Mouse (Mus musculus): ENCODE results near the gene Syt8. TPM values are rescaled to one million over a fixed set of nuclear protein-coding genes. Genes with fewer than 3 reads are reported as not detected.

Syt8 gene
- polyA plus RNA-seq, 1 experiment from 2014 or later = not detected

DNA sequence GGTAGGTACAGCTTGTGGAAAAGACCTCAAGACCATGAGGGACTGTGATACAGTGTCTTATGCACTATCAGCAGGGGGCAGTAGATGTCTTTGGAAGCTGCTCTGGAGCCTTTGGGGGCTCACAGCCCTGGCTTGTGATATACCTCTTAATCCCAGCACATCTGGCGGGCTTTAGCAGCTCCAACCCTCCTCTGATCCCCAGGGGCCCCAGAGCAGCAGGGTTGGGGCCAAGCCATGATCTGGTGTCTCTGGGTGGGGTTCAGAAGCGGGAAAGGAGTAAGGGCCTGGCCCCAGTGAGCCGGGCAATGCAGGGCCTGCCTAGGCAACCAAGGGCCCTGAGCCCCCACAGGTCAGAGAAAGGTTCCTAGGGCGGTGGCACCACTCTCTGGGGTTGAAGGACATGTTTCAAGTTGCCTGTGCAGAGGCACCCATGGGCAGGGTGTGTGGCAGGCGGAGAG lies 6.0 kb downstream of the Syt8 start:
- Histone ChIP-seq H3K27ac (replicated peaks) (peak overlapping the region; percentile 60), H3K9me3 (replicated peaks) (no peaks in the 10 kb centered on the region), H3K4me1 (peaks cover 13% of the 10 kb centered on the region), H3K4me3 (no peak overlapping the region), H3K36me3 (no peaks in the 10 kb centered on the region), H3K27me3 (ENCODE audit: low read depth, poor library complexity, severe bottlenecking) (peaks cover 16% of the 10 kb centered on the region)
- WGBS = 58% methylated on average over 5 of the region's 5 CpGs
- DNase-seq (ENCODE audit: low spot score) = peak; percentile 49

DNA sequence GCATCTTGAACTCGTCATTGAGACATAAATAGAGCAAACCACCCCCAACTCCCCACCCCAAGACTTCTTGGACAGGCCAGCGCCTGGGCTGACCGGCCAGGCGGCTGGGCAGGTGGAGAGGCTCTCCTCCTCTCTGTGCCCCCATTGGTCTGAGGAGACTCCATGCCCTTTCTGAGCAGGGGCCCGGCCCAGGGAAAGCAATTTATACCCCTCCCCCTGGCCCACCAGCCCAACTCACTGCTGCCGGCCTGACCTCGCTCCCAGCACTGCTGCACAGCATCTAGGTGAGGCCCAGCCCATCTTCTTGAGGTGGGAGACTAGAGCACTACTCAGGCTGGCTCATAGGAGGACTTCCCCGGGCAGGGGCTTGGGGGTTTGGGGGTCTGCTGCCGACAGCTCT lies 6.9 kb downstream of the Syt8 start, which contains the start of gene Tnni2:
TSS of gene Tnni2 (plus strand) at position 224 of the 400 bp plus-strand sequence.
- Histone ChIP-seq H3K4me3 (no peak within 1 kb of the TSS), H3K9me3 (replicated peaks) (no peaks in the 10 kb centered on the region), H3K36me3 (no peaks in the 10 kb centered on the region), H3K27me3 (ENCODE audit: low read depth, poor library complexity, severe bottlenecking) (peaks cover 14% of the 10 kb centered on the region), H3K27ac (replicated peaks) (peak within 1 kb of the TSS; percentile 60), H3K4me1 (peaks cover 13% of the 10 kb centered on the region)
- 85% methylated on average over 9 of the region's 9 CpGs for WGBS
- no peak for DNase-seq (ENCODE audit: low spot score)

DNA sequence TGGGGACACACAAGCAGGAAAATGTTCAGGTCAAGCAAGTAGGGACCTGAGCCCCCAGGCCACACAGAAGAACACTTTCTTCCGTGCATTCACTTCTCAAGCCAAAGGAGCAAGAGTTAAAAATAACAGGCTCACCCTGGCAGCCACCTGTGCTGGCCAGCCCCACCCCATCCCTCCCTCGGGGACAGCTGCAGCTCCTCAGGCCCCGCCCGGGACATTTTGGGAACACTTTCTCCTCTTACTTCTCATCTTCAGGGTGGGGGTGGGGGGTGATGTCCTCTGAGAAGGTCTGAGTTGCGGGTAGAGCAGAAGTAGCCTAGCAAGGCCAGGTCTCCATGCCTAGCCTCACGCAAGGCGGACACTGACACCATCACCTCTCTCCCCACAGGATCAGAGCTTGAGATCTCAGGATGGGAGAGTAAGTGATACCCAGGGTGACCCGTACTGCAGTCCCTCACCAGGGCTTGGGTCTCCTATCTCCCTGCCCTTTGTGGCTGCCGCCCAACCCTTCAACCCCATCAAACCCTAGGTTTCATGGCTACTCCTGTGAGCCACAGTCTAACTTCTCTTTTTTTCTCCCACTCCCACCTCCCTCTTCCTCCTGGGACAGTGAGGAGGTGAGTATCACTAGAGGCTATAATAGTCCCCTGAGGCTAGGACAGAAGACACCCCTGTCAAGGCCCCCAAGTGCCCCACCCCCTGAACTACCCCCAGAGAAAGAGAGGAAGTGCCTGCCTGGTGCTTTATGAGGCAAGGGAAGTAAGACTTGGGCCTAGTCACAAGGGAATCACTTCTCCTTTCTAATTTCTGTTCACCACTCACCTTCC lies 7.6 kb downstream of the Syt8 start:
- Histone ChIP-seq H3K4me3 (no peak overlapping the region), H3K9me3 (replicated peaks) (no peaks in the 10 kb centered on the region), H3K27ac (replicated peaks) (0 out of 2 replicates have a peak overlapping the region, but pooled peaks have one; percentile 17), H3K36me3 (no peaks in the 10 kb centered on the region), H3K27me3 (ENCODE audit: low read depth, poor library complexity, severe bottlenecking) (peaks cover 13% of the 10 kb centered on the region), H3K4me1 (peaks cover 13% of the 10 kb centered on the region)
- 81% methylated on average over 9 of the region's 9 CpGs for WGBS
- no peak for DNase-seq (ENCODE audit: low spot score)

DNA sequence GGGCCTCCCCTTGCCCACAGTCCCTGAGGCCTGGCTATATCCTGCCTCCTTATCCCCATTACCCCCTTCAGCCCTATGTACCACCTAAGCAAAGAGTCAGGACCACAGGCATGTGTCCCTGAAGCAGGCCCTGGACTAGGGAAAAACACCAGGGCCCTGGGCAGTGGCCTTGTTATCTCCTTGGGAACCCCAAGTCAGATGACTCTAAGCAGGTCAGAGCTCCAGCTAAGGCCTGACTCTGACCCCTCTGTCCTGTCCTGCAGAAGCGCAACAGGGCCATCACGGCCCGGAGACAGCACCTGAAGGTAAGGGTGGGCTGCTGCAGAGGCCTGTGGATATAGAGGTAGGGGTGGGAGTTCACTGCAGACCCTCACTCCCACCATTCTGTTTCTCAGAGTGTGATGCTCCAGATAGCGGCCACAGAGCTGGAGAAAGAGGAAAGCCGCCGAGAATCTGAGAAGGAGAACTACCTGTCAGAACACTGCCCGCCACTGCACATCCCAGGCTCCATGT lies 8.3 kb downstream of the Syt8 start:
- DNase-seq (ENCODE audit: low spot score) = no peak
- Histone ChIP-seq H3K9me3 (replicated peaks) (no peaks in the 10 kb centered on the region), H3K36me3 (no peaks in the 10 kb centered on the region), H3K27ac (replicated peaks) (peak overlapping the region; percentile 5; the same call in 1 of the 2 replicates), H3K27me3 (ENCODE audit: low read depth, poor library complexity, severe bottlenecking) (peaks cover 13% of the 10 kb centered on the region), H3K4me1 (peaks cover 13% of the 10 kb centered on the region), H3K4me3 (no peak overlapping the region)
- WGBS = 92% methylated on average over 7 of the region's 7 CpGs

DNA sequence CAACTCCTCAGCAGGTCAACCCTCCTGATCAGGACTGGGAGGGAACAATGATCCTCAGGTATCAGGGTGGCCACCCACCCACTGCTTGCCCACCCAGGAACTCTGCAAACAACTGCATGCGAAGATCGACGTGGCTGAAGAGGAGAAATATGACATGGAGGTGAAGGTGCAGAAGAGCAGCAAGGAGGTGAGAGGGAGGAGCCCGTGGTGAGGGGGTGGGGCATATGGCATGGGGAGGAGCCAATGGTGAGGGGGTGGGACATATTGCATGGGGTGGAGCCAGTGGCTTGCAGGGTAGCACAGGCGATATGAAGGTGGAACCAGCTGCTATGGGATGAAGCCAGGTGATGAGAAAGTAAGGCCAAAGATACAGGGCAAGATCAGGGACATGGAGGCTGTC lies 8.8 kb downstream of the Syt8 start:
- peaks cover 13% of the 10 kb centered on the region for H3K4me1 ChIP-seq
- 85% methylated on average over 5 of the region's 5 CpGs for WGBS
- DNase-seq (ENCODE audit: low spot score) = no peak
- peaks cover 13% of the 10 kb centered on the region for H3K27me3 ChIP-seq (ENCODE audit: low read depth, poor library complexity, severe bottlenecking)
- no peaks in the 10 kb centered on the region for H3K9me3 ChIP-seq (replicated peaks)
- 0 out of 2 replicates have a peak overlapping the region, but pooled peaks have one; percentile 1 for H3K27ac ChIP-seq (replicated peaks)
- no peak overlapping the region for H3K4me3 ChIP-seq
- H3K36me3 ChIP-seq = no peaks in the 10 kb centered on the region

DNA sequence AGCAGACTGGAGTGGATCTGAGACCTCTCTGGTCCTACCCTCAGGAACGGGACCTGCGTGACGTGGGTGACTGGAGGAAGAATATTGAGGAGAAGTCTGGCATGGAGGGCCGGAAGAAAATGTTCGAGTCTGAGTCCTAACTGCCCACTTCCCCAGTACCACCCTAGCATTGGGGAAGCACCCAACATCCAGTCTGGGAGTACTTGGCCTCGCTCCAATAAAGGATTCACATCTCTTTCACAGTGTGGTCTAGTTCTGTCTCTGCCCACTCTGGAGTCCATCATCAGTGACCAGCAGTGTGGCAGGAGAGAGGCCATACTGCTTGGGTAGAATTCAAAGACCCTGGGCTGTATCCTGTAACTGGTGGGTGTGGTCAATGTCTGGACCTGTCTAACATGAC lies 9.5 kb downstream of the Syt8 start:
- Histone ChIP-seq H3K36me3 (no peaks in the 10 kb centered on the region), H3K4me1 (peaks cover 13% of the 10 kb centered on the region), H3K27me3 (ENCODE audit: low read depth, poor library complexity, severe bottlenecking) (peaks cover 9% of the 10 kb centered on the region), H3K4me3 (no peak overlapping the region), H3K27ac (replicated peaks) (no peak overlapping the region), H3K9me3 (replicated peaks) (no peaks in the 10 kb centered on the region)
- DNase-seq (ENCODE audit: low spot score) = no peak
- WGBS = 92% methylated on average over 6 of the region's 6 CpGs

DNA sequence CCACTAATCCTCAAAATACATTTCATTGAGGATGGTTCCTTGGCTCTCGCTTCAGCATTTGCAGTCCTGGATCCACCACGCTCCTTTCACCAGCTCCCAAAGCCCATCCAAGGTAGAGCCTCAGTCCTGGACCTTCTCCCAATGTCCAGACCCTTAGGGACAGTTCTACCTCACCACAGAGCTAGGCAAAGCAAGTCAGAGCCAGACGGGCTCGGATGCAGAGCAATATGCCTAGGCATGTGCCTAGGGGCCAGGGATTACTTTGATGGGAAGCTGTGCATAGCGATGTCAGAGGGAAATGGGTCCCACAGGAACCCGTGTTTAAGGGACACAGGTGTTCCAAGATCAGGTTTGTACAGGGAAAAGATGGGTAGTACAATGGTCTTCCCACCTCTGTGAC lies 10.7 kb downstream of the Syt8 start:
- H3K27ac ChIP-seq (replicated peaks) = no peak overlapping the region
- WGBS = 88% methylated on average over 6 of the region's 6 CpGs
- no peaks in the 10 kb centered on the region for H3K27me3 ChIP-seq (ENCODE audit: low read depth, poor library complexity, severe bottlenecking)
- no peaks in the 10 kb centered on the region for H3K36me3 ChIP-seq
- no peak for DNase-seq (ENCODE audit: low spot score)
- H3K4me3 ChIP-seq = no peak overlapping the region
- H3K4me1 ChIP-seq = peaks cover 13% of the 10 kb centered on the region
- no peaks in the 10 kb centered on the region for H3K9me3 ChIP-seq (replicated peaks)

DNA sequence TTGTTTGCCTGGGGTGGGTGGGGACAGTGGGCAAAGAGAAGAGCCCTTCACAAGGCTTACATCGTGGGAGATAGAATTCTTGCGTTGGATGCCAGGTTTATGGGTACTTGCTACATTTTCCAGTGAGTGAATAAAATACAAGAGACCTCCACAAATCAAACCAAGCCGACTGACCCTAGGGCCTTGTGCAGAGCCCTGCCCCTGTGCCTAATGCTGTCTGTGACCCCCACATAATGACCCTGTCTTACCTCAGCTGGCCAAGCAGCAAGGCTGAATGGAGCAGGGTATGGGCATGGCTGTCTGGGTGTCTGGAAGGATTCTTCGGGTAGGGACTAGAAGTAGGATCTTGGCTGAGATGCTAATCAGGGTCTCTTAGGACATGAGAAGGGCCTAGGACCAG lies 11.6 kb downstream of the Syt8 start:
- WGBS = 91% methylated on average over 4 of the region's 4 CpGs
- peaks cover 5% of the 10 kb centered on the region; the same call in 1 of the 2 replicates for H3K4me1 ChIP-seq
- no peaks in the 10 kb centered on the region for H3K36me3 ChIP-seq
- no peak overlapping the region for H3K27ac ChIP-seq (replicated peaks)
- no peak overlapping the region for H3K4me3 ChIP-seq
- no peak for DNase-seq (ENCODE audit: low spot score)
- no peaks in the 10 kb centered on the region for H3K27me3 ChIP-seq (ENCODE audit: low read depth, poor library complexity, severe bottlenecking)
- no peaks in the 10 kb centered on the region for H3K9me3 ChIP-seq (replicated peaks)

DNA sequence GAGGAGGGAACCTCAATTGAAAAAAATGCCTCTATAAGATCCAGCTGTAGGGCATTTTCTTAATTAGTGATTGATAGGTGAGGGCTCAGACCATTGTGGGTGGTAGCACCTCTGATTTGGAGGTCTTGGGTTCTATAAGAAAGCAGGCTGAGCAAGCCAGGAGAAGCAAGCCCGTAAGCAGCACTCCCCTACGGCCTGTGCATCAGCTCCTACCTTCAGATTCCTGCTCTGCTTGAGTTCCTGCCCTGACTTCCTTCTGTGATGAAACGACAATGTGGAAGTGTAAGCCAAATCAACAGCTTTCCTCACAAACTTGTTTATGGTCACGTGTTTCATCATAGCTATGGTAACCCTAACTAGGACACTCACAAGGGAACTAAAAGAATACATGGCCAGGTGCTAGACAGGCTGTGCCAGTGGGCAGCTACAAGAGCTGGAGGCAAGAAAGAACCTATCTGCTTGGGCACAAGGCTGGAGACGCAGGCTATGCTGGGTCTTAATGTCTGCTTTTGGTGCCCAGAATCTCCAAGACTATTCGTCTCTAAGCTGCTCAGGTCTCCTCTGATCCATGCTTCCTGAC lies 14.5 kb downstream of the Syt8 start:
- Histone ChIP-seq H3K9me3 (replicated peaks) (no peaks in the 10 kb centered on the region), H3K27me3 (ENCODE audit: low read depth, poor library complexity, severe bottlenecking) (no peaks in the 10 kb centered on the region), H3K36me3 (no peaks in the 10 kb centered on the region), H3K4me1 (peaks cover 2% of the 10 kb centered on the region; the same call in 1 of the 2 replicates), H3K4me3 (no peak overlapping the region), H3K27ac (replicated peaks) (no peak overlapping the region)
- WGBS = 83% methylated on average over 6 of the region's 6 CpGs
- no peak for DNase-seq (ENCODE audit: low spot score)

DNA sequence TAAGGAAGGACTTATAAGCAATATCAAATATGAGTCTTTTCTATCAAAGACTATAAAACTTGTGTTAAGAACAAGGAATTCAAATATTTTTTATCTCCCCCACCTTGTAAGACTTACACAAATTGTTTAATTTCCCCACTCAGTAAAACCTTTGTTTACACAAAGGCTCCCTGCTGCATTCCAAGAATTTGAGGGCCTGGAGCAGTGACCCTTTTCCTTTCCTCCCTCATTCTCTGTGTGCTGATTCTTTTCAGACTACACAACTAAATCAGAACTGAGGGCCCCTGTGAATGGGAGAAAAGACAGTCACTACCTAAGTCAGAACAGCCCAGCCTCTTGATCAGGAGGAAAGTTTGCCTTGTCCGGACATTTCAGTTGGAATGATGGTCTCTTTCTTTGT lies 20.1 kb downstream of the Syt8 start:
- Histone ChIP-seq H3K9me3 (replicated peaks) (no peaks in the 10 kb centered on the region), H3K27ac (replicated peaks) (peak overlapping the region; percentile 69), H3K4me3 (no peak overlapping the region), H3K36me3 (no peaks in the 10 kb centered on the region), H3K4me1 (peaks cover 41% of the 10 kb centered on the region), H3K27me3 (ENCODE audit: low read depth, poor library complexity, severe bottlenecking) (no peaks in the 10 kb centered on the region)
- DNase-seq (ENCODE audit: low spot score) = no peak
- 26% methylated on average over 1 of the region's 1 CpGs for WGBS

DNA sequence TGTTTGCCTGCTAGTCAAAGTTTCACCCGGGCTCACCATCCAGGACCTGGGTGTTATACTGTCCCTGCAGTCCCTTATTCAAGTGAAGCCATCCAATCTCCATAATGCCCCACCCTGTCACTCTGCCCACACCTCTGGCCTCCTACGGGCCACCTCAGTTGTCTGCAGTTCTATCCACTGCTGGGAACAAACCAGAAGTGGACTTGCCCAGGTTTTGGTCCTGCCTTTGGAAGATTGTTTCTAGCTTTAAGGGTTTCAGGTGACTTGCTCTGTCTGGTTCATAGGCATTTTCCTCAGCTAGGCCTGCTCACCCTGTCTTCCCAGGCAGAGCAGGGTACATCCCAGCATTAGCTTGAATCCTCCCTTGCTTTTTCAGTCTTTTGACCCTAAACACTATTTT lies 20.6 kb downstream of the Syt8 start:
- Histone ChIP-seq H3K27me3 (ENCODE audit: low read depth, poor library complexity, severe bottlenecking) (no peaks in the 10 kb centered on the region), H3K9me3 (replicated peaks) (no peaks in the 10 kb centered on the region), H3K4me3 (no peak overlapping the region), H3K36me3 (no peaks in the 10 kb centered on the region), H3K27ac (replicated peaks) (peak overlapping the region; percentile 69), H3K4me1 (peaks cover 41% of the 10 kb centered on the region)
- no peak for DNase-seq (ENCODE audit: low spot score)
- WGBS = 63% methylated on average over 2 of the region's 2 CpGs

DNA sequence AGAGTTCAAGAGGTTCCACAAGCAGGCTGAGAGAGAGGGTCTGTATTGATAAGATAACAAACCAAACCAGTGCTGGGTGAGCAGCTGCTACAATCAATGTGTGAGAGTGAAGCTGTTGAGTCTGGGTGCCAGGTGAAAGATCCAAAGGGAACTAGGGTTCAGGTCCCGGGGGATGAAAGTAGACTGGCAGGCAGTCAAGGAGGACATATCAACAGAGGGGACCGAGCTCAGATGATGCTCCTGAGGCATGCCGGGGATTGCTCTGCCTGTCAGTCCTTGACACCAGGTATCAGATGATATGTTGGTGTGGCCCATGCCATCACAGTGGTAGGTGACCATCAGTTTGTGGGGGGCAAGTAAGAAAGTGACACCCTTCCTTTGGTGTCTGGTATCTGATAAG lies 22.2 kb downstream of the Syt8 start:
- peaks cover 41% of the 10 kb centered on the region for H3K4me1 ChIP-seq
- no peak for DNase-seq (ENCODE audit: low spot score)
- H3K27ac ChIP-seq (replicated peaks) = peak overlapping the region; percentile 84
- WGBS = 65% methylated on average over 3 of the region's 3 CpGs
- H3K36me3 ChIP-seq = no peaks in the 10 kb centered on the region
- no peak overlapping the region for H3K4me3 ChIP-seq
- H3K9me3 ChIP-seq (replicated peaks) = no peaks in the 10 kb centered on the region
- H3K27me3 ChIP-seq (ENCODE audit: low read depth, poor library complexity, severe bottlenecking) = no peaks in the 10 kb centered on the region
